Mouse (Mus musculus): Measurements from ENCODE around the gene Olfr315. TPM values are rescaled to one million over a fixed set of nuclear protein-coding genes. Genes with fewer than 3 reads are reported as not detected.
A peak's percentile ranks its signal among the peaks of the same experiment; 100 is the strongest.

The Olfr315 gene
- polyA plus RNA-seq, 1 experiment, result not detected

DNA sequence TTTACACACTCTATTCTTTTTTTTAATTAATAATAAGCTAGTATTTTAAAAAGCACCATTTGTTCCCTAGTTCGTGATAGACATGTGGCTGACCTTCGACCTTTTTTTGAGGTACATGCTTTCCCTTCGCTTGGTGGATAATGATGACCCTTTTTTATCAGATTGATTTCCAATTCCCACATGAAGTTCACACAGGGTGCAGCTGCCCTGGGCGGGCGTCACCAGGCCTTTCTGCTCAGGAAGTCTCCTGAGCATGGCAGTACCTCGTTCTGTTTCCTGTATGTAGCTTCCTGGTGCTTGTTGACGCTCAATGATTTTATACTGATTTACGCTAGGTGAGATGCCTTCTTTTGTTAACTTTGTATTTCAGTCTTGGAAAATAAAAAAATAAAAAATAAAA lies 15.4 kb downstream of the Olfr315 start:
- no peaks in the 10 kb centered on the region for H3K9me3 ChIP-seq
- H3K36me3 ChIP-seq (replicated peaks; ENCODE audit: low read length), result no peaks in the 10 kb centered on the region
- TF ChIP-seq FLI1 (IDR thresholded peaks at IDR 0.05; ENCODE audit: low read length), result no peak
- no peak for TF ChIP-seq GATA1 (IDR thresholded peaks at IDR 0.05; ENCODE audit: borderline replicate concordance, low read length)
- H3K27me3 ChIP-seq (replicated peaks), result peaks cover 13% of the 10 kb centered on the region
- no peak overlapping the region for H3K4me3 ChIP-seq (replicated peaks)
- H3K4me1 ChIP-seq, result peaks cover 5% of the 10 kb centered on the region; the same call in 1 of the 2 replicates

DNA sequence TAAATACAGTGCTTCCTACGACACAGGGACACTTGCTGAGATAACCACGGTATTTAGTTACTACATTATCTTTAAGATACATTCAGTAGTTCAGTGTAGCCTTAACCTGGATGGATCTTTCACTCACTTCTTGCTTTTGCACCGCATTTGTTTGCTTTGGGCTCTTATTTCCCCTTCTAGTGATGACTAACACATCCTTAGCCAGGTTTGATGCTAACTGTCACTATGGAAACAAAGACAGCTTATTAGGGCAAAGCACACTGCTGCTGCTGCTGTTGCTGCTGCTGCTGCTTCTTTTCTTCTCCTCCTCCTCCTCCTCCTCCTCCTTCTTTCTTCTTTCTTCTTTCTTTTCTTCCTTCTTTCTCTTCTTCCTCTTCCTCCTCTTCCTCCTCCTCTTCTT lies 16.5 kb downstream of the Olfr315 start:
- Histone ChIP-seq H3K9me3 (no peaks in the 10 kb centered on the region), H3K27me3 (replicated peaks) (peaks cover 13% of the 10 kb centered on the region), H3K4me3 (replicated peaks) (no peak overlapping the region), H3K4me1 (peaks cover 5% of the 10 kb centered on the region; the same call in 1 of the 2 replicates), H3K36me3 (replicated peaks; ENCODE audit: low read length) (no peaks in the 10 kb centered on the region)
- TF ChIP-seq FLI1 (IDR thresholded peaks at IDR 0.05; ENCODE audit: low read length), result no peak
- no peak for TF ChIP-seq GATA1 (IDR thresholded peaks at IDR 0.05; ENCODE audit: borderline replicate concordance, low read length)

DNA sequence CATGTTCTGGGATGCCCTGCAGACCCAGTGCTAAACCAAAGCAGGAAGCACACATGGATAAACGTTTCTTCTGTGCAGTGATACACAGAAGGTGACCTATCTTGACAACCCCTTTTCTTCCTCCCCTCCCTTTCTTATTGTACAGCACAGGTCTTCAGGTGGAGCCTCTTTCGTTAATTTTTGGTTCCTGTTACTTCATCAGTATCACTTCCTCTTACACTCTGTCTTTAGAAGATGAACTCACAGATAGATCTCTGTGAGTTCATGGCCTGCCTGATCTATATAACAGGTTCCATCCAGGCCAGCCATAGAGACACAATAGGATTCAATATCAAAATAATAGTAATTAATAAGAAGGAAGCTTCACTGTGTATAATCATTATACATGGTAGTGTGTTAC lies 17.1 kb downstream of the Olfr315 start:
- H3K27me3 ChIP-seq (replicated peaks), result peaks cover 13% of the 10 kb centered on the region
- TF ChIP-seq GATA1 (IDR thresholded peaks at IDR 0.05; ENCODE audit: borderline replicate concordance, low read length) (no peak), FLI1 (IDR thresholded peaks at IDR 0.05; ENCODE audit: low read length) (no peak)
- peaks cover 5% of the 10 kb centered on the region; the same call in 1 of the 2 replicates for H3K4me1 ChIP-seq
- H3K9me3 ChIP-seq, result no peaks in the 10 kb centered on the region
- no peaks in the 10 kb centered on the region for H3K36me3 ChIP-seq (replicated peaks; ENCODE audit: low read length)
- no peak overlapping the region for H3K4me3 ChIP-seq (replicated peaks)

DNA sequence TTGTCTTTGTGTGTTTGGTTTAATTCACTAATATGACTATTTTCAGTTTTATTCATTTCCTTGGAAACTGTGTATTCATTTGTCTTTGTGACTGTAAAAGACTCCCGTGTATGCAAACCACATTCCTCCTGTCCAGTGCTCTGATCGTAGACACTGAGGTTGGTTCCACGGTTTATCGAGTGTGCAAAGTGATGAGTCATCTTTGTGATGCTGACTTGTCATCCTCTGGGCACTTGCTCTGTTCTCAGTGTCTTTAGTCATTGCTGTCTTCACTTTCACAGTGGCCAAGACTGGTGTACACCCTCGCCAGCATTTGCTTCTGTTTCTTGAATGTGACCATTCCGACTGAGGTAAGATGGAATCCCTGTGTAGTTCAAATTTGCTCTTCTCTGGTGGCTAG lies 17.7 kb downstream of the Olfr315 start:
- H3K36me3 ChIP-seq (replicated peaks; ENCODE audit: low read length), result no peaks in the 10 kb centered on the region
- no peaks in the 10 kb centered on the region for H3K9me3 ChIP-seq
- H3K4me1 ChIP-seq, result peaks cover 5% of the 10 kb centered on the region; the same call in 1 of the 2 replicates
- TF ChIP-seq FLI1 (IDR thresholded peaks at IDR 0.05; ENCODE audit: low read length), result no peak
- TF ChIP-seq GATA1 (IDR thresholded peaks at IDR 0.05; ENCODE audit: borderline replicate concordance, low read length), result no peak
- peaks cover 15% of the 10 kb centered on the region for H3K27me3 ChIP-seq (replicated peaks)
- H3K4me3 ChIP-seq (replicated peaks), result peak overlapping the region; percentile 8

DNA sequence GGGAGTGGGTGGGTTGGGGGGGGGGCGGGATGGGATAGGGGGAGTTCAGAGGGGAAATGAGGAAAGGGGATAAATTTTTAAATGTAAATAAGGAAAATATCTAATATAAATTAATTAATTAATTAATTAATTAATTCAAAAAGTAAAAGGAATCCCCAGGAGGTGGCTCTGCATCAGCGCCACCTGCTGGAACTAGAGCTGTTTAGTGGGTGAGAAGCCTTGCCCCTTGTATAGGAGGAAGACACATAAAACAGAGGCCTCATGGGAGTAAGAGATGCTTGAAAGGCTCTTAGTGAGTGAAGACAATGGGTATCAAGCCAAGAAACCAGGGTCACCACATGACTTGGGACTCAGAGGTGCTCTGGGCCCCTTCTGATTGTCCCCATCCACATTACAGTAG lies 22.9 kb downstream of the Olfr315 start:
- Histone ChIP-seq H3K9me3 (no peaks in the 10 kb centered on the region), H3K27me3 (replicated peaks) (peaks cover 24% of the 10 kb centered on the region), H3K4me3 (replicated peaks) (no peak overlapping the region), H3K4me1 (peaks cover 6% of the 10 kb centered on the region; the same call in 1 of the 2 replicates), H3K36me3 (replicated peaks; ENCODE audit: low read length) (no peaks in the 10 kb centered on the region)
- TF ChIP-seq FLI1 (IDR thresholded peaks at IDR 0.05; ENCODE audit: low read length) (no peak), GATA1 (IDR thresholded peaks at IDR 0.05; ENCODE audit: borderline replicate concordance, low read length) (no peak)

DNA sequence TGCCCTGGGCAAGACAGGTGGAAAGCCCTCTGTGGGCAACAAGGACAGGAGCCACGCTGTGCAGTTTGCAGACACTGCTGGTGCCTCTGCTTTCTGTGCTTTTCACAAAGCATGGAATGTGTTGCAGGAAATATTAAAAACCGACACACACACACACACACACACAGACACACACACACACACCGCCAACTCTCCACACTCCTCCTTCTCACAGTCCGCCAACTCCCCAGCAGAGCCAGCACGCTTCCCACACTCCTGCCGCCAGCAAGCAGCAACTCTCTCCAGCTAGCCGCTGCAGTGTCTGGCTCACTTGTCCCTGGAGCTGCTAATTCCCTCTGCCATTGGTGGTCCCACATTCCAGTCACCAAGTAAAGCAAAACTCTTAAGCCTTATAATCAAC lies 23.9 kb downstream of the Olfr315 start:
- peaks cover 10% of the 10 kb centered on the region for H3K4me1 ChIP-seq
- no peak overlapping the region for H3K4me3 ChIP-seq (replicated peaks)
- H3K9me3 ChIP-seq, result no peaks in the 10 kb centered on the region
- peaks cover 24% of the 10 kb centered on the region for H3K27me3 ChIP-seq (replicated peaks)
- H3K36me3 ChIP-seq (replicated peaks; ENCODE audit: low read length), result no peaks in the 10 kb centered on the region
- TF ChIP-seq FLI1 (IDR thresholded peaks at IDR 0.05; ENCODE audit: low read length) (no peak), GATA1 (IDR thresholded peaks at IDR 0.05; ENCODE audit: borderline replicate concordance, low read length) (no peak)

DNA sequence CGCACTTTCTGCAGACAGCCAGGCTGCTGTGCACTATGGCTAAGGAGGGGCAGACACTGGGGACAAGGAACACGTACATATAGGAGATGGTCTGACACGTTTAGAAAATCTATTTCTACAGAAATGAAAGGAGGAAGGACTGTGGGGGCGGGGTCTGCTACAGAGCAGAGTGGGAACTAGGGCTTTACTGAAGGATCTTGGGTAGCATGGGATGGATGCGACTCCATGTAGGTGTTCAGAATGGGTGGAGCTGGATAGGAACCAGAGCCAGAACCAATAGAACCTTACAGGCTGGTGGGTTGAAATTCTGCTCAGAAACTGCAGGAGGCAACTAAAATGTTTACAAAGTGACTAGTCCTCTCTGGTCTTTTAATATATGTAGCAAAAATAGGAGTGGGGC lies 26.8 kb downstream of the Olfr315 start:
- TF ChIP-seq GATA1 (IDR thresholded peaks at IDR 0.05; ENCODE audit: borderline replicate concordance, low read length), result no peak
- no peak for TF ChIP-seq FLI1 (IDR thresholded peaks at IDR 0.05; ENCODE audit: low read length)
- no peaks in the 10 kb centered on the region for H3K9me3 ChIP-seq
- no peaks in the 10 kb centered on the region for H3K36me3 ChIP-seq (replicated peaks; ENCODE audit: low read length)
- H3K27me3 ChIP-seq (replicated peaks), result peaks cover 26% of the 10 kb centered on the region
- H3K4me3 ChIP-seq (replicated peaks), result no peak overlapping the region
- H3K4me1 ChIP-seq, result peaks cover 17% of the 10 kb centered on the region

DNA sequence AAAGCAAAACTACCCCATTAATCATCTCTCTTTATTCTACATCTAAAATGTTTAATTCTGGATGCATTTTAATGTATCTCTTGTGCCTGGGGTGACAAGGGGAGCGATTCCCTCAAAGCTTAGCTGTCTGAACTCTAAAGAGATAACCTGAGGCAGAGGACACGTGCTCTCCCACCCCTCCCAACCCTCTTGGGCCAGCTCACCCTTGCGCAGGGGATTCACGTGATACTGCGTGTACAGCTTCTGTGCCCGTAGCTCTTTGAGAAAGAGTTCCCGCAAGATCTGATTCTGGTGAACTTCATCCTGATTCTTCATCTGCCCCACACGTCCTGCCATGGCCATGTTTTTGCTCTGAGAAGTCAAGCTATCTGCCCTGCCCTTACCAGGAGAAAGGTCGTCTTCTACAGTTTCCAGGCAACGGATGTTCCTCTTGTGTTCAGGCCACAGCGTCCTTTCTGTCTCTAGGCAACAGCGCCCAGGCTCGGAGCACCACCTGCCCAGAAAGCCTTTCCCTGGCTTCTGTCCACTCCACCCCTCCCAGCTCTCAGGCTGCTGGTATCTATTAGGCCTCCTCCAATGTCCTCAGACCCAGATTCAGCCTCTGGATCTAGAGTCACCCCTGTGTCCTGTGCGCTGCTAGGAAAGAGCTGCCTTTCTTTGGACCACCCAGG lies 28.7 kb downstream of the Olfr315 start, which contains the start of gene Fam183b:
Gene Fam183b, minus strand, starts transcription at position 403 of the 671 bp plus-strand sequence.
- H3K27me3 ChIP-seq (replicated peaks), result peaks cover 22% of the 10 kb centered on the region
- peaks cover 26% of the 10 kb centered on the region for H3K4me1 ChIP-seq
- no peaks in the 10 kb centered on the region for H3K36me3 ChIP-seq (replicated peaks; ENCODE audit: low read length)
- H3K9me3 ChIP-seq, result no peaks in the 10 kb centered on the region
- TF ChIP-seq GATA1 (IDR thresholded peaks at IDR 0.05; ENCODE audit: borderline replicate concordance, low read length) (no peak), FLI1 (IDR thresholded peaks at IDR 0.05; ENCODE audit: low read length) (no peak)
- H3K4me3 ChIP-seq (replicated peaks), result peak within 1 kb of the TSS; percentile 29

DNA sequence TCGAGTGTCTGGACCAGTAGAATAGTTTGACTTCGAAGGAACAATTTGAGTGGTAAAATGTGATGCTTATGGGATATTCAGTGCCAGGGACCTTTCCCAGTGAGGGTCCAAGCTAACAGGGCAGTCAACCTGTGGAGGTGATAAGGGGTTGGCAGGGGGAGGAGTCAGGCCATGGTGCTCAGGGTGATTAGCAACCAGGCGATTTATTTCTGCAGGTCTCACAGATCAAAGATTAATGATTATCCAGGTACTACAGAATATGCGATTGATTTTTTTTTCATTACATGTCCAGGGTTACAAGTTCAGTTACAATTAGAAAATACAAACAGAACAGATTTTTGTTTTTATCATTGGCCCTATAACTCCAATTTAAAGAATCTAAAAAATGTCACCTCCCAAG lies 30.9 kb downstream of the Olfr315 start:
- H3K4me1 ChIP-seq, result peaks cover 26% of the 10 kb centered on the region
- H3K4me3 ChIP-seq (replicated peaks), result no peak overlapping the region
- H3K27me3 ChIP-seq (replicated peaks), result peaks cover 11% of the 10 kb centered on the region
- no peak for TF ChIP-seq FLI1 (IDR thresholded peaks at IDR 0.05; ENCODE audit: low read length)
- TF ChIP-seq GATA1 (IDR thresholded peaks at IDR 0.05; ENCODE audit: borderline replicate concordance, low read length), result no peak
- H3K9me3 ChIP-seq, result peaks cover 3% of the 10 kb centered on the region; the same call in 1 of the 2 replicates
- H3K36me3 ChIP-seq (replicated peaks; ENCODE audit: low read length), result no peaks in the 10 kb centered on the region

DNA sequence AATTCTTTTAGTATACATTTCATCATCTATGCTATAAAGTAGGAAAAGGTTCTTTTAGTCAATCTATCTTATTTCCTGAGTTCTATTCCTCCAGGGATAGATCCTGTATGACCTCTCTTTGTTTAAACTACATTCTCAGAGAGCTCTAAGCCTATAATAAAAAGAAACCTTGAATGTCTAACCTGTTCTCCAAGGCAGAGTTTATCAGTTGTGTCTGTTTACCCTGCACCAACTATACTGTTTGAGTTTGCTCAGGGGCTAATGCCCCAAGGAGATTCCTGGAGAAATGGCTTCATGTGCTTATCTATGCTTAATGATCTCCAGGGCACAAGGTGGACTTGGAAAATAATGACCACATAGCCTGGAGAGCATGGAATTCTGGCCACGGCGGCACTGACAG lies 31.4 kb downstream of the Olfr315 start:
- Histone ChIP-seq H3K4me3 (replicated peaks) (no peak overlapping the region), H3K9me3 (peaks cover 3% of the 10 kb centered on the region; the same call in 1 of the 2 replicates), H3K27me3 (replicated peaks) (peaks cover 6% of the 10 kb centered on the region), H3K4me1 (peaks cover 26% of the 10 kb centered on the region), H3K36me3 (replicated peaks; ENCODE audit: low read length) (no peaks in the 10 kb centered on the region)
- no peak for TF ChIP-seq GATA1 (IDR thresholded peaks at IDR 0.05; ENCODE audit: borderline replicate concordance, low read length)
- TF ChIP-seq FLI1 (IDR thresholded peaks at IDR 0.05; ENCODE audit: low read length), result no peak

Measured in megakaryocyte, embryonic 14.5 days (primary cell).